Mouse (Mus musculus) thymus, adult 2 months (tissue): ENCODE data around the gene Ctrc.

ENCODE experiments used
- CTCF ChIP-seq: fragments of 200-500 bp; IDR thresholded peaks from 2 replicates; pipeline ENCODE4 v1.5.1; 2012; ENCODE audit warnings: mild to moderate bottlenecking, control low read depth, low read length, moderate library complexity, borderline replicate concordance; ENCODE audit not compliant: control insufficient read depth, poor library complexity, insufficient read depth; ENCODE audit errors: extremely low read depth
- POLR2A ChIP-seq: fragments of 200-500 bp; IDR thresholded peaks from 2 replicates; pipeline ENCODE4 v1.6.1; 2012; ENCODE audit warnings: mild to moderate bottlenecking, low read length, control low read depth, moderate library complexity; ENCODE audit not compliant: control insufficient read depth, poor library complexity, insufficient read depth; ENCODE audit errors: extremely low read depth

- no peak for TF ChIP-seq POLR2A
- TF ChIP-seq CTCF, result no peak
These were observed 58.7 kb downstream of the Ctrc start for GRCm38 (mm10) chr4:141787462-141787861.
